Mouse (Mus musculus) E14TG2a.4 (cell line): ENCODE measurements around the gene Aplp1.

Source experiments
- H3K27me3 ChIP-seq: 2 replicates; pipeline ENCODE4 v1.6.1; 2014; ENCODE audit warnings: low read length, control low read depth; ENCODE audit not compliant: insufficient read depth
- H3K36me3 ChIP-seq: 2 replicates; pipeline ENCODE4 v1.6.1; 2014; ENCODE audit warnings: low read length, control low read depth; ENCODE audit not compliant: insufficient read depth
- H3K4me1 ChIP-seq: replicated peaks from 2 replicates; pipeline ENCODE4 v1.6.1; 2014; ENCODE audit warnings: low read depth, low read length, control low read depth
- H3K4me3 ChIP-seq: replicated peaks from 2 replicates; pipeline ENCODE4 v1.5.1; 2014; ENCODE audit warnings: mild to moderate bottlenecking, low read length
- H3K9me3 ChIP-seq: 2 replicates; pipeline ENCODE4 v1.6.1; 2014; ENCODE audit warnings: low read length, control low read depth
- CTCF ChIP-seq: conservative IDR thresholded peaks from 2 replicates; pipeline ENCODE4 v1.5.1; 2014; ENCODE audit warnings: low read length
- NANOG ChIP-seq: IDR thresholded peaks from 2 replicates; pipeline ENCODE4 v1.6.1; 2014; ENCODE audit warnings: borderline replicate concordance, low read length, mixed read lengths
- POU5F1 ChIP-seq: IDR thresholded peaks from 2 replicates; pipeline ENCODE4 v1.6.1; 2014; ENCODE audit warnings: low read length, borderline replicate concordance

The Aplp1 gene

GRCm38 (mm10) chr7:30421890-30422435, 23.4 kb downstream of the Aplp1 start:
- peak overlapping the region; percentile 89 for H3K4me3 ChIP-seq
- H3K27me3 ChIP-seq, result no peaks in the 10 kb centered on the region; the same call in 1 of the 2 replicates
- no peak for TF ChIP-seq NANOG
- TF ChIP-seq POU5F1, result no peak
- TF ChIP-seq CTCF, result no peak
- peaks cover 73% of the 10 kb centered on the region for H3K4me1 ChIP-seq
- H3K36me3 ChIP-seq, result peaks cover 41% of the 10 kb centered on the region
- peaks cover 5% of the 10 kb centered on the region; the same call in 1 of the 2 replicates for H3K9me3 ChIP-seq

- Histone ChIP-seq H3K4me3 (peak within 1 kb of the TSS; percentile 89), H3K4me1 (peaks cover 73% of the 10 kb centered on the region), H3K27me3 (no peaks in the 10 kb centered on the region; the same call in 1 of the 2 replicates), H3K9me3 (peaks cover 5% of the 10 kb centered on the region; the same call in 1 of the 2 replicates), H3K36me3 (peaks cover 35% of the 10 kb centered on the region)
- TF ChIP-seq CTCF (no peak), POU5F1 (no peak), NANOG (no peak)
Observed at GRCm38 (mm10) chr7:30421175-30421889, 24.0 kb downstream of the Aplp1 start, which contains the start of gene Nfkbid. Gene Nfkbid (plus strand): TSS chr7:30421732.

DNA sequence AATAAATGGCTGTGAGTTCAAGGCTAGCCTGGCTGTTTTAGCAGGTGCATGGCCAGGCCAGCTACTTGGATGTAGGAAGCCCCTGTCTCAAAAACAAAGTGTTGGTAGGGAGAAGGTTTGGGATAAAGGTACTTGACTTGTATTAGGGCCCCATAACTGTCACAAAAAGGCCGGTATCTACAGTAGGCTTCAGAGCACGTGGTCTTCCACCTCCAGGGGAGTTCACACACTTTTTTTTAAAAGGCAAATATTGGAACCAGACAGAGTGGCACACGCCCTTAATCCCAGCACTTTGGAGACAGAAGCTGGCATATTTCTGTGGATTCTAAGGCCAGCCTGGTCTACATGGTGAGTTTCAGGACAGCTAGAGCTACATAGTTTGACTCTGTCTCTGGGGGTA, 24.7 kb downstream of the Aplp1 start:
- H3K4me1 ChIP-seq, result peaks cover 70% of the 10 kb centered on the region
- peaks cover 5% of the 10 kb centered on the region; the same call in 1 of the 2 replicates for H3K9me3 ChIP-seq
- TF ChIP-seq CTCF (no peak), POU5F1 (no peak), NANOG (no peak)
- H3K27me3 ChIP-seq, result no peaks in the 10 kb centered on the region; the same call in 1 of the 2 replicates
- H3K4me3 ChIP-seq, result 0 out of 2 replicates have a peak overlapping the region, but pooled peaks have one; percentile 89
- peaks cover 28% of the 10 kb centered on the region for H3K36me3 ChIP-seq

DNA sequence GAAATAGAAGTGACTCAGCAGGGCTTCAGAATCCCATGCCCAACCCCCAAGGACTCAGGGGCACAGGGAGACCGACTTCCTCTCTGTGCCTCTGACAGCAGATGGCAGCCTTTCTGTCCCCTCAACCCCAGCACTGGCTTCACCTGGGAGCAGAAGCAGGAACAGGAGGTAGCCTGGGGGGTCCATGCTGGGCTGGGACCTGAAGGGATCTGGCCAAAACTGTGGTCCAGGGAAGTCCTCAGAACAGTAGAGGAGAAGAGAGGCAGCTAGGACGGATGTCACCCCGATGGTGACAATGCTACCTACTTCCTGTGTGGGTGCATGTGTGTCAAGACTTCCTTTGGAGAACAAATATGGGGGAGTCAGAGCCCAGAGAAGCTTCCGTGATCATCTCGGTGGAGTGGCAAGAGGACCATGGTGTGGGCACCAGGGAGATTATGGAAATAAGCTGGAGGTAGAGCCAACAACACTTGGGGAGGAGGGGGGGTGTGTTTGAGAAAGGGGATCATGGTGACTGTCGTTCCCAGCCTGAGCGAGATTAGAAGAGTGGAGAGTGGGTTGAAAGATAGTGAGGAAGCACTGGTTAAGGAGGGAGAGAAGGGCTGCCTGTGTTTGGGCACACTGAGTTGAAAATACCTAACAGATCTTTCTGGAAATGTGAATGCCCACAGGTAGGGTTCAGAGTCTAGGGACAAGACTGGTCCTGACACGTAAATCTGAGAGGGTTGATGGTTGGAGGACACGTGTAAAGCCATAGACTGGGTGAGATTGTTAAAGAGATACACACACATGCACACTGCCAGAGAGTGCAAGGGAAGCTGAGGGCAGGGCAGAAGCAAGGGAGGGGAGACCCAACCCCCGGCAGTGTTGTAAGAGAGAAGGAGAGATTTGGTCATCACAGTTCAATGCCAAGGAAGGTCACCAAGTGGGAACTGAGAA, 25.5 kb downstream of the Aplp1 start, which contains the start of gene Hcst:
Gene Hcst, minus strand, starts transcription at position 294 of the 939 bp plus-strand sequence.
- TF ChIP-seq NANOG, result no peak
- TF ChIP-seq CTCF, result no peak
- TF ChIP-seq POU5F1, result no peak
- H3K27me3 ChIP-seq, result no peaks in the 10 kb centered on the region; the same call in 1 of the 2 replicates
- peaks cover 20% of the 10 kb centered on the region for H3K36me3 ChIP-seq
- H3K9me3 ChIP-seq, result peaks cover 8% of the 10 kb centered on the region; the same call in 1 of the 2 replicates
- peaks cover 63% of the 10 kb centered on the region for H3K4me1 ChIP-seq
- H3K4me3 ChIP-seq, result no peak within 1 kb of the TSS

DNA sequence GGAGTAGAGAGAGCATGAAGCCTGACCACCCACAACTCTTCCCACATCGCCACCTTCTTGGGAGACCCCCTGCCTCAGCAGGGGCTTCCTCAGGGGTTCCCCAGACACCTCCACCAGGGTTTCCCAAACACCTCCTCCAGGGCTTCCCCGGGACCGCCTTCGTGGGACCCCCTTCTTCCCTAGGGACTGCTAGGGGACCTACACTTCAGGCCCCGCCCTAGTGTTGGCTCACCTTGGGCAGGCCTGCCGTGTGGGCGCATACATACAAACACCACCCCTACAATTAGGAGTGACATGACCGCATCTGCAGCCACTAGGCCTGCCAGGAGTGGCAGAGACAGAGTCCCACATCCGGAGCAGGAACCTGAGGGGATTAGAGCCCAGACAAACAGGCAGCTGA, 27.5 kb downstream of the Aplp1 start:
- H3K36me3 ChIP-seq, result no peaks in the 10 kb centered on the region
- TF ChIP-seq CTCF (no peak), POU5F1 (no peak), NANOG (no peak)
- peak overlapping the region; percentile 65 for H3K4me3 ChIP-seq
- H3K4me1 ChIP-seq, result peaks cover 44% of the 10 kb centered on the region
- H3K27me3 ChIP-seq, result peaks cover 3% of the 10 kb centered on the region; the same call in 1 of the 2 replicates
- H3K9me3 ChIP-seq, result peaks cover 8% of the 10 kb centered on the region; the same call in 1 of the 2 replicates

GRCm38 (mm10) chr7:30413596-30413995, 31.7 kb downstream of the Aplp1 start, which contains the start of gene Tyrobp:
Gene Tyrobp (plus strand): TSS chr7:30413760.
- peaks cover 3% of the 10 kb centered on the region; the same call in 1 of the 2 replicates for H3K27me3 ChIP-seq
- H3K9me3 ChIP-seq, result peaks cover 8% of the 10 kb centered on the region
- no peak within 1 kb of the TSS for H3K4me3 ChIP-seq
- H3K36me3 ChIP-seq, result no peaks in the 10 kb centered on the region
- TF ChIP-seq CTCF (no peak), NANOG (no peak), POU5F1 (no peak)
- H3K4me1 ChIP-seq, result peaks cover 31% of the 10 kb centered on the region

DNA sequence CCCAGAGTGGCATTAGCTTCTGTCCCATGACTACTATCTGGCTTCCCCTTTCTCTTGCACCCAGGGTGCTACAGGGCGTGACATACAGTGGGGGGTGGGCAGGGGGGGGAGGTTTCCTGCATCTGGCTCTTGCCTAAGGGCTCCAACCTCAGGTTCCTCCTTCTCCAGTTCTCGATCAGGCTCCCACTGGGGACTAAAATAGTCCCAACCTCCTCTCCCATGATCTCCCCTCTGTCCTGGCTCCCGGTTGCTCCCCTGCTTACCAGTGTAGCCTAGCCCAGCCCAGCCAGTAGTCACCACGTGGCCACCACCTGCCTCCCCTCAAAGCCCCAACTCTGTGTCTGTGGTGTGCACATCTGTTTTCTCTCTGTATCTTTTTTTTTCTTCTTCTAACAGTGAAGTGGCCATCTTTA, 32.6 kb downstream of the Aplp1 start:
- Histone ChIP-seq H3K4me3 (no peak overlapping the region), H3K9me3 (peaks cover 8% of the 10 kb centered on the region), H3K27me3 (peaks cover 3% of the 10 kb centered on the region; the same call in 1 of the 2 replicates), H3K4me1 (peaks cover 25% of the 10 kb centered on the region), H3K36me3 (no peaks in the 10 kb centered on the region)
- TF ChIP-seq NANOG (no peak), POU5F1 (no peak), CTCF (no peak)

- peaks cover 22% of the 10 kb centered on the region for H3K4me1 ChIP-seq
- H3K4me3 ChIP-seq, result no peak overlapping the region
- no peak for TF ChIP-seq POU5F1
- no peak for TF ChIP-seq NANOG
- no peak for TF ChIP-seq CTCF
- peaks cover 3% of the 10 kb centered on the region; the same call in 1 of the 2 replicates for H3K27me3 ChIP-seq
- H3K9me3 ChIP-seq, result peaks cover 8% of the 10 kb centered on the region
- no peaks in the 10 kb centered on the region for H3K36me3 ChIP-seq
Observed at GRCm38 (mm10) chr7:30411023-30411422, 34.3 kb downstream of the Aplp1 start.
